Mouse (Mus musculus) heart, postnatal 0 days (tissue): Measurements from ENCODE around the gene Vmp1.

Experiments used
- CTCF ChIP-seq: IDR thresholded peaks from 2 replicates; pipeline ENCODE4 v1.5.1; 2016; ENCODE audit warnings: antibody characterized with exemption, control low read depth, low read depth
- EP300 ChIP-seq: IDR thresholded peaks from 2 replicates; pipeline ENCODE4 v1.6.1; 2016; ENCODE audit warnings: antibody characterized with exemption, low read depth

GRCm38 (mm10) chr11:86534201-86534910, 149.3 kb downstream of the Vmp1 start:
- TF ChIP-seq CTCF (no peak), EP300 (no peak)
